Mouse (Mus musculus) gastrocnemius, postnatal 25 days (tissue): ENCODE measurements around the gene Nectin4. TPM values are rescaled to one million over a fixed set of nuclear protein-coding genes. Genes with fewer than 3 reads are reported as not detected.

Experiments used
- DNase-seq: peaks from one replicate; pipeline ENCODE4 v3.0.0; 2022
- total RNA-seq, 2 experiments: library from RNA; stranded (reverse); gene quantifications; 1 replicate in 1 of 2; 2 replicates in 1 of 2; pipeline ENCODE4 v1.2.3; 2021

The Nectin4 gene
- total RNA-seq, 2 experiments from 2014 or later = not detected

DNA sequence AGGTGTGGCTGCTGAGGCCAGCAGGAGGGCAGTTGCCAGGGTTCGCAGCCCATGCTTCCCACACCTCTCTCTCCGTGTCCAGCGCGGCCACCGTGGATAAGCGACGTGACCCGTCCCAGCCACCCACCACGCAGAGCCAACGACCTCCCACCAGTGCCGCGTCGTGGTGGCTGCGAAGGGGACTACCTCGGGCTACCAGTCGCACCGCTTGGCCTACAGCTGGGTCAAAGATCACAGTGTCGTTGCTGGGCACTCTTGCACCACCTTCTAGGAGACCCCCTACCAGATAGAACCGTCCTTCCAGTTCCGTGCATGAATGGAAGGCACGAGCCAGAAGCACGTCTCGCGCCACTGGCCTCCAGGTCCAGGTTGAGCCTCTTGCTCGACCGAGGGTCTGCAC is 9.6 kb upstream of the Nectin4 start:
- no peak for DNase-seq

DNA sequence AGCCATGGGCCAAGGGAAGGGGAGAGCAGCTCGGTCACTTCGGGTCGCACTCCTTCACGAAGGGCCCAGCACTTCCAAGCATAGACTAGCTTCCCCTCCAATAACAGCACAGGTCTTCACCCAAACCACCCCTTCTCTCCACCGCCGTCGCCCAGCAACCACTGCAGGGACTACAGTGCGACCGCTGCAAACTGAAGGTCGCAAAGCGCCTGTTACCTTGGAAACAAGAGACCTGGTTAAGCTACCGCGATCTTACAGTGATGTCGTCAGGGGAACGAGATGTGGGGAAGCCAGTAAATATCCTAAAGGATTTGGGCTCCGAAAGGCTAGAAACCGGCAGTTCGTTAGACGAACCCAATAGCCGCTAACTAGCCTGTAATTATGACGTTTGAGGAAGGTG is 9.2 kb upstream of the Nectin4 start, which contains the start of gene Klhdc9:
Gene Klhdc9, minus strand, starts transcription at position 143 of the 400 bp plus-strand sequence.
- DNase-seq = peak; percentile 77

DNA sequence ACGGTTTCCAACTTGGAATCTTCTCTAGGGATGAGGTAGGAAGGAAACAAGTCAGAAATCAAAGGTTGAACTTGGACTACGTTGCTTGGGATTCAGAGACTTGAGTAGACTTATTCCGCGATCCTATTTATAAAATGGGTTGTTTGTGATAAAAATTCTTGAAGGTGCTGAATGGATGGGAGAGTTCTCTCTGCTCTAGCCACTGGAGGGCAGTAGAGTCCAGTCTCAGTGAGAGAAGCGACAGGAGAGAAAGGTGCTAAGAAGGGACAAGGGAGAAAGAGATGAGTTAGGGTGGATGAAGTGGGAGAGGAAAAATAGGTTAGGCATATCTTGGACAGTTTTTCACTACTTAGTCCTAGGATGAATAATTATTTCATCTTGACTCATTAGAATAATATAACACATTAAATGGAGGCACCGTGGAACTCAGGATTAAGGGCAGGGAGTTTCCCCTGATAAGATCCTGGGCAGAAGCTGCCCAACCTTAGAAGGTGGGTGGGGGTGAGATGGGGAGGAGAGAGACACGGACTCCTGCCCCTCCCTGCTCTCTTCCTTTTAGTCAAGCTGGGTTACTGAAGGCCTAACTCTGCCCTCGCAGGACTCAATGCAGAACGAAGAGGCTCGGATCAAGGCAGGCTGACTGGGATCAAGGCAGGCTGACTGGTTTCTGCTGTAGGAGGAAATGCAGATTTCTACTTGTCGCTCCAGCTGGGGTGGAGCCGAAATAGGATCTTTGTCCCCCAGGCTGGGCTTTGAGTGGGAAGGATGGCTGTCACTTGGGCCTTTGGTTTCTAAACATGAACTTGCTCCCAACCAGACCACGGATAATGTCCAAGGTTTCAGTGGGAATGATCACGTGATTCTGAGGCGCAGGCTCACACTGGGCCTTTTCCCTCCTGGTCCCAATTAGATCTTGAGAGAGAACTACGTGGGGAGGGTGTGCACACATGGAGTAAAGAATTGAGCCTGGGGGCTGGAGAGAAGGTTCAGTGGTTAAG is 8.5 kb upstream of the Nectin4 start:
- DNase-seq = peak; percentile 37

DNA sequence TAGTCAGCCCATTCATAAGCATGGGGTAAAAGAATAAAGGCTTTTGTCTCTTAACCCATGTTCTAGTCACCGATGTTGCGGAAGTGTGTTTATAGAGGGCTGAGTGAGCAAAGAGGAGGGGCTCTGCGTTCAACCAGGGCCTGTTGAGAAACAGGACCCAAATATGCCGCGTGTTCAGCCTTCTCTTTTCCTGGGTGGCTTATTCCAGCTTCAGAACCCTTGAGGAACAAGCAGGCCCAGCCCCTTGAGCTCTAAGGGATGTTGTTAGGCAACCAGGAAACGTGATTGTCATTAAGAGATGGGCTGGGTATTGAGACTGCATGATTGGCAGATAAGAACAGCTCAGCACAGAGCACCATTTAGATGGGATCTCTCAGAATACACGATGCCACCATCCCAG is 4.0 kb upstream of the Nectin4 start:
- no peak for DNase-seq

DNA sequence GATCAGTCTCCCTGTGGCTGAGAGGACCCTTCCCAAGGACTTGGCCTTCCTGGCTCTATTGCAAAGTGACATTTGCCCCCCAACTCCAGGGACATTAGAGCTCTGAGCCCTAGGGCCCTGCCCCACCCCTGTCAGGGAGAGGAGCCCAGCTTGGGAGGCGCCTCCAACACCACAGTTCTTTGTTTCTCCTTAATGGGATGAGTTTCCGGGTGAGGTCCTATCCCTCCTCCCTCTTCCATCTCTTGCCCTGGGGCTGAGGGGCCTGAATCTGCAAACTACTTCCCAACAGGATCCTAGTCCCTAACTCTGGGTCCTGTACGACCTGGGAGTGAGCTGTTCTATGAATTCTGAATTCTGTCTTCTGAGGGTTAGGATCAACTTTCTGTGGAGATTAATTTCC is 3.0 kb downstream of the Nectin4 start:
- no peak for DNase-seq

DNA sequence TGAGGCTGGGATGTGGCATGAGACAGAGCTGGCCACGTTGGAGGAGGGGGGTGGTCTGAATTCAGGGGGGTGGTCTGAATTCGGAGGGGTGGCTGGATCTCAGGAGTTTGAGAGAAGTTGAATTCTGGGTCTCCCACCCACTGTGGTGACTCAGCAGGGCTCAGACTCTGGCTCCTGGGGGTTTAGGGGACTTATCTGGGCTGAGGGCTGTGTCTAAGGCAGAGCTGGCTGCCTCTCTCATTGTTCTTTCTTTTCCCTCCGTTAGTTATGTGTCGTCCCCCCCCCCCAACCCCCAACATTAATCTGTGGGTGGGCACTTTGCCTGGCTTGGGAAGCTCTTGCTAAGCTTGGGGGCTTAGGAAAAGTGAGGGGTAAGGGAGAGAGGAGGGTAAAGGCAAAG is 4.0 kb downstream of the Nectin4 start:
- DNase-seq = no peak

DNA sequence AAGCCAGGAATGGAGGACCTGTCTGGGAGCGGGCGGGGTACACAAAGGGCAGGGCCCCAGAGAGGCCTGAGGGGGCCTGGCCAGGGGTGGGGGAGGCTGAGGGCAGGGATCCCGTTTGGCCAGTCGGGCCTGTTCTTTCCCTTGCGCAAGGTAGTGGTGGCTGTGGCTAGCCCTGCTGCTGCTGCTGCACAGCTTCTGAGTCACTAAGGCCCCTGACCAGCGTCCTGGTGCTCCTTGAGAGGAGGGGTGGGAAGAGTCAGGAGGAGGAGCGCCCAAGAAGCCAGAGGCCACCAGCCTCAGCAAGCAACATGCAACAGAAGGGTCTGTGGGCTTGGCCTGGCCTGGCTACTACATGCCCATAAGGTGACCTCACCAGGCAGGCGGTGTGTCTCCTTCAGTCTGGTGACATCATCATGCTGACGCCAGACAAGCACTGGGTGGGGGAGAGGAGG is 5.8 kb downstream of the Nectin4 start:
- no peak for DNase-seq

DNA sequence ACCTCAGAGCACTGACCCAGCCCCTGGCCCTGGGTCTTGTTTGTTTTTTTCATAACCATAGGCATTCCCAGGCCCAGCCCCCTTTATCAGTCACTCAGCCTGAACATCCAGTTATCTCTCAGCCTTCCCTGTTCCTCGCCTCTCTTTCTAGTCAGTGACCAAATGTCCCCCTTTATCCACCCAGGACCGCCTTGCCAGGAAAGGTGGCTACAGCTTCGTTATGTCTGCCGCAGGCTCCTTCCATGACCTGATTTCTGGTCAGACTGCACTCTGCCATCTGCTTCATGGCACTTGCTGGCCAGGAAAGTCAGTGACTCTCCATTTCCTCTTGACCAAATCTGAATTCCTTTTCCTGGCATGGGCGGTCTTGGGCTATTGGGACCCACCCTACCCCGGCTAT is 8.4 kb downstream of the Nectin4 start:
- DNase-seq = no peak

DNA sequence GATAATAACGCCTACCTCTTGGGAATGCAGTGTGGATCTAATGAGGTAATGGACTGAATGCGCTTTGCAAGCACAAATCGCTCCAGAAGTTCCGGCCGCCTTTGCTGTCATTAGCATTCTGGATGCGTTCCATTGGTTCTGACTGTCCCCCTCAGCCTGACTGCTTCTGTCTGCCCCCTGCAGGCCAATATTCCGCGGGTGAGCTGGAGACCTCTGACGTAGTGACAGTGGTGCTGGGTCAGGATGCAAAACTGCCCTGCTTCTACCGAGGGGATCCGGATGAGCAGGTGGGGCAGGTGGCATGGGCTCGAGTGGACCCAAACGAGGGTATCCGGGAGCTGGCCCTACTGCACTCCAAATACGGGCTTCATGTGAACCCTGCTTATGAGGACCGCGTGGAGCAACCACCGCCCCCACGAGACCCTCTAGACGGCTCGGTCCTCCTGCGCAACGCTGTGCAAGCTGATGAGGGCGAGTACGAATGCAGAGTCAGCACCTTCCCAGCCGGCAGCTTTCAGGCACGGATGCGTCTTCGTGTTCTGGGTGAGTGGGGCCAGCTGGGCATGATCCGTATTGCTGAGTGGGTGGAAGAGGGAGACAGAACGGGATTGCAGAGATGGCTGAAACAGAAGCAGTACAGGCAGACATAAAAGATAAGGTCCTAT is 10.2 kb downstream of the Nectin4 start:
- DNase-seq = peak; percentile 68

DNA sequence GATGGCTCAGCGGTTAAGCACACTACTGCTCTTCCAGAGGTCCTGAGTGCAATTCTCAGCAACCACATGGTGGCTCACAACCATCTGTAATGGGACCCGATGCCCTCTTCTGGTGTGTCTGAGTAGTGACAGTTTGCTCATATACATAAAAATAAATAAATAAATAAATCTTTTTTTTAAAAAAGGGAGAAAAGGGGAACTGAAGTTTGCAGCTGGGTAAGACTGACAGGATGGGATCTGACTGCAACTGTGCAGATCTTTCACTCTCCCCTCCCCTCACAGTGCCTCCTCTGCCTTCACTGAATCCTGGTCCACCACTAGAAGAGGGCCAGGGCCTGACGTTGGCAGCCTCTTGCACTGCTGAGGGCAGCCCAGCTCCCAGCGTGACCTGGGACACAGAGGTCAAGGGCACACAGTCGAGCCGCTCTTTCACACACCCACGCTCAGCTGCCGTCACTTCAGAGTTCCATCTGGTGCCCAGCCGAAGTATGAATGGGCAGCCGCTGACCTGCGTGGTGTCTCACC is 12.3 kb downstream of the Nectin4 start:
- DNase-seq = no peak

DNA sequence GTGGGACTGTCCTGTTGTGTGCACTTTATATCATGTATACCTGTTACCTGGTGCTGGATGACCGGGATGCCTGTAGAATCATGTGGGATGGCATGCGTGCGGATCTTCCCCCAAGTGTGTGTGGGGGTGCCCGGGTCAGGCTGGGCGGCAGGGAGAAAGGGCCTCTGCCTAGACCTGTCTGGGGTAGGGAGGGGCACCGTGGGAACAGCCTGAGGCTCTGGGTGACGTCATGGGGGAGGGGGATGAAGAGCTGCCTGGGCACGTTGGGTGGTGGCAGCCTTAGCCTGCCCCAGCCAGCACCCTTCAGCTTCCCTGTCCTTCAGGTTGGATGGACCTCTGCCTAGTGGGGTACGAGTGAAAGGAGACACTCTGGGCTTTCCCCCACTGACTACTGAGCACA is 14.5 kb downstream of the Nectin4 start:
- no peak for DNase-seq

DNA sequence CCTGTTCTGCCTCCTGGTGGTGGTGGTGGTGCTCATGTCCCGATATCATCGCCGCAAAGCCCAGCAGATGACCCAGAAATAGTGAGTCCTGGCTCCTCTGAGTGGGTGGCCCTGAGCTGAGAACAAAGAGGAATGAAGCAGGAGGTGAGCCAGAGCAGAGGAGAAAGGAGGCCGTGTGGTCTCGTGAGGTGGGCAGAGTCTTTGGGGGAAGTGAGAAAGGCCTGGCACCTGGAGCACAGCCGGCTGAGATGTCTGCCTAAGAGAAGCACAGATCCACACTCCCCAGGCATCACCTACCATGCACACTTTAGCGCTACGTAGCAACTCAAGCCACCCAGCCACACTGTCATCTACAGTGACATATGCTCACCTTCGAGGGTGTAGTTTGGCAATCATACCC is 15.3 kb downstream of the Nectin4 start:
- no peak for DNase-seq

DNA sequence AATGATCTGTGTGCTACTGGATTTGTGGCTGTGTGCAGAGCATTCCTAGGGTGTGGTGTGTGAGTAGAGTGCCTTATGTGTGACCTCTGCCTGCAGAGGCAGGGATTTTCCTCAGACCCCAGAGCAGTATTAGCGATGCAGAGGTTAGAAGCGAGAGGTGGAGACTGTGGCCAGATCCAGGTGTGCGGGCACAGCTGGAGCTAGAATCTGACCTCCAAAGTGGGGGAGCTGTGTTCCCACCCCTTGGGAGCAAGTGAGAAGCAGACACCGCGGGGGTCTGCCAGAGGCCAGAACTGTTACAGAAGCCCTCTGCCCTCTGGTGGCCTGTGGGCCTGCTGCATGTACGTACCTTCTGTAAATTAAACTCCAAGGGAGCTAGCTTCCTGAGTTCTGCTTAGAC is 17.2 kb downstream of the Nectin4 start:
- DNase-seq = no peak

DNA sequence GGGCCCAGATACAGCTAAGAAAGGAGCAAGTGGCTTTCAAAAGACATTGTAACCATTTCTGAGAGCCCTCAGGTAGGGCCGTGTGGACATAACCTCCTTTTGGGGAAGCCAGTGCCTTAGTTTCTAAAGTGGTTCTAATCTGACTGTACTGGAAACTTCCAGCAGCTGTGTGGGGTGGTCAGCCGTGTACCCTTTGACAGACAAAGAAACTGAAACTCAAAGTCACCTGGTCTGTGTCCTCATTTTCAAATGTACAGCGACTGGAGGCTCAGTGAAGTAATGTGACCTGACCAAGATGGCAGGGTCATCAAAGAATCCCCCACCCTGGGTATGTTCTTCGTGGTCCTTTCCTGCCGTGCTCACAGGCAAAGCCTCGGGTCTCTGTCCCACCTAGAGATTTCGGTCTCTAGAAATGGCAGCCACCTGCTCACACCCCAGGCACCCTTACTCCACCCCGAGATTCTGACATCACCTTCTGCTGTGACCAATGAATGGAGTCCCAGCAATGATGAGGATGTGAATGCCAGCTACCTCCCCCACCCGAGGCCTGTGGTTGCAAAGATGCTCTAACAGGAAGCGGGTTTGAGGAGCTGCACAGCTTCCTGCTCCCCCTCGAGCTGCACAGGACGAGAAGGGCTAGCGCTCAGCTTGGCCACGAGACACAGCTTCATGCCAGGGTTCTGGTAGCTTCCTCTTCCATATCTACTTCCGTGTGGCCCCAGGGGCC is 18.6 kb downstream of the Nectin4 start, which contains the start of gene Arhgap30:
Gene Arhgap30, plus strand, starts transcription at position 579 of the 727 bp plus-strand sequence.
- peak; percentile 61 for DNase-seq

DNA sequence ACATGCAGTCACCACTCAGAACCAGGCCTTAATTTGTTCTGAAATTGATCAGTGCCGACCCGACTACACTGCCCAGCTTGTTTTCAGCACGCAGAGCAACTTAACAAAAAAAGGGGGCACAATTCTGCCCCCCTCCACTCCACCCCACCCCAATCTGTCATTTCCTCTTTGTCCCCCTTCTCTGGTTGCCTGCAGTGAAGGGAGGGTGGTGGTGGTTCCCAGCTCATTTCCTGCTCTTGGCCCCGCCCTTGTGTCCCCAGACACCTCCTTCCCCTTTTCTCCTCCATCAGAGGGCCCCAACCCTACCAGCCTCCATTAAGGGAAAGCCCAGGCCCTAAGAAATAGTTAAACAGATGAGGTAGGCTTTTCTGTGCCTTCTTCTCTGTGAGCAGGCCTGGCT is 20.2 kb downstream of the Nectin4 start:
- DNase-seq = peak; percentile 40

DNA sequence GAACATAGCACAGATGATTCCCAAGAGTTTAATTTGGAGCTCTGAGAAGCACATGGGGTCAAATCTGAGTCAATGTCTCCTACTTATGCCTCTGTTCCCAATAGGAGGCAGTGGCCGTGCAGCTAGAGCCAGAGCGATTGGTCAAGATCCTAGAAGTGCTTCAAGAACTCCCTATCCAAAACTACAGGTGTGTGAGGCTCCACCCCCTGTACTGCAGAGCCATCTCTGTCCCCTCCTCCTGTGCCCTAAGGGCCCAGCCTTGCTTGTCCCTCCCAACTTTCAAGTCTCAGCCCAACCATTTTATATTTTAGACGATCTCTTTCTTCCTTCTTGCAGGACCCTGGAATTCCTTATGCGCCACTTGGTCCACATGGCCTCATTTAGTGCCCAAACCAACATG is 31.9 kb downstream of the Nectin4 start:
- no peak for DNase-seq

DNA sequence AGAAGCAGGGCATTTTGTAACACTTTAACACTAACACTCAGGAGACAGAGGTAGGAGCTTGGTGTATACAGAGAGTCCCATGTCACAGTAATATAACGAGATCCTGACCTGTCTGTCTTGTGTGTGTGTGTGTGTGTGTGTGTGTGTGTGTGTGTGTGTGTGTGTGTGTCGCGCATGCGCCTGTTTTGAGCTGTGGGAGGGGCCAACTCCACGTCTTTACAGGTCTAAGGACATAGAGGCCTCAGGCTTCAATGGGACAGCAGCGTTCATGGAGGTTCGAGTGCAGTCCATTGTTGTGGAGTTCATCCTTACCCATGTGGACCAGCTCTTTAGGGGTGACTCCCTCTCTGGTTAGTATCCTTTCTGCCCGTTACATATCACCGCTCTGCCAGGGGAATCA is 33.1 kb downstream of the Nectin4 start:
- no peak for DNase-seq

DNA sequence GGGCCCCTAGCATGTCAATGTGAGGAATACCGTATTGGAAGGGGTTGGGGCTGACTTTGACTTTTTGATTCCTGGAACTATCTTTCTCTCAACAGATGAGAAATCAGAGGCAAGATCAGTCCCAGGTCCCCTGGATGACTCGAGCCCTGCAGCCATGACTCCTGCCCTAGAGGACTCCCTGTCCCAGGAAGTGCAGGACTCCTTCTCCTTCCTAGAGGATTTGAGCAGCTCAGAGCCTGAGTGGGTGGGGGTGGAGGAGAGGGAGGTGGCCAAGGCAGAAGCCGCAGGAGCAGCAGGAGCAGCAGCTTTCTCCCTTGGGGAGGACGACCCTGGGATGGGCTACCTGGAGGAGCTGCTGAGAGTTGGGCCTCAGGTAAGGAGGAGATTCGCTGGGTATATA is 37.4 kb downstream of the Nectin4 start:
- DNase-seq = no peak

DNA sequence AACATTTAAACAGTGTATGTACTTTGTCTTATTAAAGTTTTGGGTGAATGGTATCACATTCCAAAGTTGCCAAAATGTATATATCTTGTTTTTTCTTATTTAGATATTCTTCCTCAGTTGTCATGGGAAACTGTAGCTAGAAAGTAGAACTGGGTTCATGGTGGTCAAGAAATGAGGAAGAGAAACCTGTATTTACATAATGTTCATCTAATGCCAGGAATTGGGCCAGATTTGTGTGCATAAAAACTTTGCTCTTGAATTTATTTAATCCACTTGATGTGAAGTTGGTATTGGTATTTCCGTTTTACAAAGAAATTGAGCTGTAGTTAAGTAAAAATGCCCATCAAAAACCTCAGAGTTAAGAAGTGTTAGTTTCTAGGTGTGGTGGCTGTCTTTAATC is 40.3 kb downstream of the Nectin4 start:
- no peak for DNase-seq

DNA sequence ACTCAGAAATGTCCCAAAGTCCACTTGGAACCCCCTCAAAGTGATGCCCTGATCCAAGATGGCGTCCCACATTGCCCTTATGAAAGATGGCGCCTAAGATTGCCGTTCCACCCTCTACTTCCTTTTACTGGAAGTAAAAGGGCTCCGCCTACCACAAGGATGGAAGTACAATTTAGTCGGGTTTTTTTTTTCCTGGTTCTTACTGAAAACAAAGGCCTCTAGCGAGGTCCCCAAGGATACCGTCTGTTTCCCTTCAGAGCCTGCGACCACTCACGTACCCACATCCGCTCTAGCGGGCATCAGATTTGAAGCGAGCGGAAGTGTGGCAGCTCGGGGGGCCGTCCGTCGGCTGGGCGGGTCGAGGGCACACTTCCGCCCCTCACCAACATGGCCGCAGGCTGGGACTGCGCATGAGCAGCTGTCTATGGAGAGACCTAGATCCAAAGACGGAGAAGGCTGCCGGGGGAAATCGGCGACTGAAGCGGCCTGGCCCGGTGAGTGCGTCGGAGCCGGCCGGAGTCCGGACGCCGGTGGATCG is 41.1 kb downstream of the Nectin4 start, which contains the start of gene Usf1:
Gene Usf1, plus strand, starts transcription at position 367 of the 538 bp plus-strand sequence.
- peak; percentile 94 for DNase-seq

DNA sequence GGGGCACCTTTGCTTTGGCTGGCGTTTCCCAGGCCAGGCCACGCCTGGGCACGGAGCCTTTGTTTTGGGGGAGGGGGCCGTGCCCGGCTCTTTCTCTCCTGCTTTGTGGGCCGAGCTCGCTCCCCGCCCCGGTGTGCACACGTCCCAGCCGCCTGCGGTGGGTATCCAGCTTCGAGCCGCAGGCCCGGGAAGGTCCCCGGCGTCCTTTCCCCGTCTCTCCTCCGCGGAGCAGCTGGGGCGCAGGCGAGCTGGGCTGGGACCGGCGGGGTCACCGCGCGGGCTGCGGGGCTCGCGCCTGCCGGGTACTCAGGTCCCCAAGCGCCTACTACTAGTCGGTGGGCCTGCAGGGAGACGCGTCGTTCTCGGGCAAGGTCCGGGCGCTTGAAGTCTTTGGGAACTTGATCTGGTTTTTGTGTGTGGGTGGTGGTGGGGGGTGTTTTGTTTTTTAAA is 41.6 kb downstream of the Nectin4 start:
- no peak for DNase-seq

DNA sequence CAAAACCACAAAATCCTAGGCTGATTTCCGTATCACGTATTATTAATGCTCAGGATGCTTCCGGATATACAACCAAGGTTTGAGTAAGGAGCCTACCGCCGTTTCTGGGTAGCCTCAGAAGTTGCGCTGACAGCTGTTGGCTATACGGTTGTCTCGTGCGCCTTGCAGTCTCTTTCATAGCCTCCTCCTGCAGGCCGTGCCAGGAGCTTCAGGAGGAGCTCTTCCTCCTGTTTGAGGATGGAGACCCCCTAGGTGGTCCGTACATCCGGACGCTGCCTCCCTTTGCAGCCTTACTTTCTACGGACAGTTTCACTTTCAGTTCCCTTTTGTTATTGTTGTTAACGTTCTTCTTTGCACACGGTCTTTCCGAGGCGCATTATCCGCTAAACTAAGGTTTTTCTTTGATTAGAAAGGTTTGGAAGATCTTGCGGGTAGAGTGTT is 42.1 kb downstream of the Nectin4 start:
- DNase-seq = peak; percentile 22
